Mouse (Mus musculus) bone marrow, adult 2 months (tissue): Measurements from ENCODE around the gene Parva.

Experiments used
- CTCF ChIP-seq: fragments of 200-500 bp; IDR thresholded peaks from 2 replicates; pipeline ENCODE4 v1.5.1; 2011; ENCODE audit warnings: low read length, control low read depth; ENCODE audit not compliant: control insufficient read depth, insufficient read depth
- POLR2A ChIP-seq: fragments of 200-500 bp; IDR thresholded peaks from 2 replicates; pipeline ENCODE4 v1.6.1; 2011; ENCODE audit warnings: low read depth, mild to moderate bottlenecking, control low read depth, low read length, borderline replicate concordance; ENCODE audit not compliant: control insufficient read depth

GRCm38 (mm10) chr7:112428158-112428535, 842 bp downstream of the Parva start:
- TF ChIP-seq CTCF (no peak), POLR2A (no peak)
